Mouse (Mus musculus) adrenal gland, adult (tissue): ENCODE data around the gene Nell1.

Experiments used
- DNase-seq, 2 experiments: peaks; one replicate each; pipeline ENCODE4 v3.0.0; 2022 to 2023; ENCODE audit warnings: low spot score in 1 of 2; ENCODE audit not compliant: inconsistent age in 2 of 2

Gene Nell1

GRCm38 (mm10) chr7:50832799-50833198, 858.1 kb downstream of the Nell1 start:
- DNase-seq = no peak

GRCm38 (mm10) chr7:50842646-50843045, 868.0 kb downstream of the Nell1 start:
- no peak for DNase-seq

- no peak for DNase-seq
These were observed 873.3 kb downstream of the Nell1 start for GRCm38 (mm10) chr7:50847921-50848320.

GRCm38 (mm10) chr7:50850271-50850670, 875.6 kb downstream of the Nell1 start:
- no peak for DNase-seq

- DNase-seq = no peak
These were observed 895.5 kb downstream of the Nell1 start for GRCm38 (mm10) chr7:50870181-50870580.

GRCm38 (mm10) chr7:50887625-50888024, 913.0 kb downstream of the Nell1 start:
- DNase-seq = no peak

GRCm38 (mm10) chr7:50899541-50900088, 925.0 kb downstream of the Nell1 start:
- DNase-seq = no peak
